Mouse (Mus musculus): ENCODE measurements around the gene Hspb2. TPM values are rescaled to one million over a fixed set of nuclear protein-coding genes. Genes with fewer than 3 reads are reported as not detected.

Hspb2 gene
- polyA plus RNA-seq, 1 experiment from 2014 or later = 0.82 TPM

GRCm38 (mm10) chr9:50768107-50769002 is 16.2 kb upstream of the Hspb2 start, which contains the start of gene Fdxacb1:
Gene Fdxacb1 (plus strand): TSS chr9:50768236.
- peaks cover 34% of the 10 kb centered on the region for H3K4me1 ChIP-seq
- H3K9me3 ChIP-seq (replicated peaks) = no peaks in the 10 kb centered on the region
- WGBS (ENCODE audit: insufficient replicate concordance) = 5% methylated on average over 59 of the region's 59 CpGs
- H3K27ac ChIP-seq = peak within 1 kb of the TSS; percentile 93
- H3K4me2 ChIP-seq = peak within 1 kb of the TSS; percentile 91
- H3K4me3 ChIP-seq = peak within 1 kb of the TSS; percentile 75
- H3K27me3 ChIP-seq (replicated peaks) = no peaks in the 10 kb centered on the region
- peak; percentile 97 for ATAC-seq
- peak within 1 kb of the TSS; percentile 74 for H3K9ac ChIP-seq
- H3K36me3 ChIP-seq = peaks cover 24% of the 10 kb centered on the region

GRCm38 (mm10) chr9:50767531-50768106 is 15.5 kb upstream of the Hspb2 start:
- ATAC-seq = peak; percentile 44
- Histone ChIP-seq H3K9ac (peak overlapping the region; percentile 74), H3K27ac (peak overlapping the region; percentile 93), H3K36me3 (peaks cover 24% of the 10 kb centered on the region), H3K9me3 (replicated peaks) (no peaks in the 10 kb centered on the region), H3K4me2 (peak overlapping the region; percentile 91), H3K27me3 (replicated peaks) (no peaks in the 10 kb centered on the region), H3K4me1 (peaks cover 26% of the 10 kb centered on the region), H3K4me3 (peak overlapping the region; percentile 75)
- WGBS (ENCODE audit: insufficient replicate concordance) = 5% methylated on average over 17 of the region's 17 CpGs

DNA sequence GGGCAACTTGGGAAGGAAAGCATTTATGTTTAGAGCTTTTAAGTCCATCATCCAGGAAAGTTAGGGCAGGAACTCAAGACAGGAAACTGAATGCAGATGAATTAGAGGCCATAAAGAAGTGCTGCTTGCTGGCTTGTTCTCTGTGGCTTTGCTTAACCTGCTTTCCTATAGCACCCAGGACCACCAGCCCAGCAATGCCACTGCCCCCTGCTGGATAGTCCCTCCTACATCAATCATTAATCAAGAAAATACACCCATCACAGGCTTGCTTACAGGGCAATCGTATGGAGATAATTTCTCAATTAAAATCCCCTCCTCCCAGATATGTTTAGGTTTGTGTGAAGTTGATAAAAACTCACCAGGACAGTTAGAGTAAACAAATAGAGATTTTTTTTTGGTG is 11.2 kb upstream of the Hspb2 start:
- Histone ChIP-seq H3K4me1 (peaks cover 10% of the 10 kb centered on the region), H3K27ac (no peak overlapping the region), H3K4me3 (no peak overlapping the region), H3K27me3 (replicated peaks) (0 out of 2 replicates have a peak, but pooled peaks cover 5% of the 10 kb centered on the region), H3K36me3 (no peaks in the 10 kb centered on the region; the same call in 1 of the 2 replicates), H3K9me3 (replicated peaks) (no peaks in the 10 kb centered on the region), H3K4me2 (no peak overlapping the region), H3K9ac (no peak overlapping the region)
- 77% methylated on average over 1 of the region's 1 CpGs for WGBS (ENCODE audit: insufficient replicate concordance)
- no peak for ATAC-seq

DNA sequence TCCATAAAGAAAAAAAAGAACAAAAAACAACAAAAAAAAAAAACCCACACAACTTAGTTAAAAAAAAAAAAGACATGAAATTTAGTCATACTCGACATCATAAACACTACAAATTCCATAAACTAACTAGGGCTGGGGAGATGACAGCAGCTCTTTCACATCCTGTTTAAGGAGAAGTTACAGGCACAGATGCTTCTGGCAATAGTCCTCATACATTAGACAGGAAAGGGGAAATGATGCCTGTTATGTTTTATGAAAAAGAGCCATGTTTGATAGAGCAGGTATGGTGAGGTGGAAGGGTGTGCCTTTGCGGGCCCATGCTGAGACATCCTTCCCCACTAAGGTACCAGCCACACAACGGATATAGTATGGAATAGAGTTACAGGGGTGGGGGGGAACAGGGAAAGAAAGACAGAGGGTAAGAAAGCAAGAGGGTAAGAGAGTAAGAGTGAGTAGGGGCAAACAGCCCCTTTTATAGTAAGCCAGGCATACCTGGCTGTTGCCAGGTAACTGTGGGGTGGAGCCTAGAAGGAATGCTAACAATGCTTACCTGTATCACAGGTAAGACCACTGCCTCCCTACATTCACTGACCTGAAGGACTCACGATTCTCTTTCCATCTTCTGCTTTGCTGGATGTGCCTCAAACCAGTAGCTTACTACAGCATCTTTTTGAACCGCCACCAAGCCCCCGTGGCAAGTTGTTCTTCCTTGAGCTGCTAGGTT is 9.5 kb upstream of the Hspb2 start:
- Histone ChIP-seq H3K9me3 (replicated peaks) (no peaks in the 10 kb centered on the region), H3K4me1 (no peaks in the 10 kb centered on the region), H3K36me3 (no peaks in the 10 kb centered on the region; the same call in 1 of the 2 replicates), H3K27ac (no peak overlapping the region), H3K4me2 (no peak overlapping the region), H3K27me3 (replicated peaks) (0 out of 2 replicates have a peak, but pooled peaks cover 5% of the 10 kb centered on the region), H3K4me3 (no peak overlapping the region), H3K9ac (no peak overlapping the region)
- no peak for ATAC-seq
- WGBS (ENCODE audit: insufficient replicate concordance) = 57% methylated on average over 6 of the region's 6 CpGs

DNA sequence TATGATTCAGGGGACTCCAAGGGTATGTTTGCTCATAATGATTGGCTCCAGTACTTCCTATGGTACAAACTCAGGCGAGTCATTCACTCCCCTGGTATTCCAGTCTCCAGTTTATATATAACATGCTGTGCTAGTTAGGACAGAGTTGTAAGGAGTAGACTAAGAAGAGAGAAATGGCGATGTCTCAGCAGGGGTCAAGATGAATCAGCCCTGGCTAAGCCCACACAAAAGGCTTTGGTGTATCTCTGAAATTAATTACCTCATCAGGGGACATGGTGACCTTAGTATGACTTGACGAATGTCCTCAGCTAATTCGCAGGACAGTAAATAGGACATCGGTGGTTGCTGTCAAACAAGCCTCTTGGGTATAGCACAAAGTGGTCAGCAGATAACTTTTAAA is 4.6 kb upstream of the Hspb2 start:
- Histone ChIP-seq H3K27me3 (replicated peaks) (peaks cover 39% of the 10 kb centered on the region), H3K9me3 (replicated peaks) (no peaks in the 10 kb centered on the region), H3K4me3 (no peak overlapping the region), H3K4me2 (no peak overlapping the region), H3K27ac (no peak overlapping the region), H3K4me1 (no peaks in the 10 kb centered on the region), H3K36me3 (no peaks in the 10 kb centered on the region), H3K9ac (no peak overlapping the region)
- WGBS (ENCODE audit: insufficient replicate concordance) = 56% methylated on average over 5 of the region's 5 CpGs
- no peak for ATAC-seq

GRCm38 (mm10) chr9:50753947-50754346 is 1.8 kb upstream of the Hspb2 start:
- Histone ChIP-seq H3K36me3 (no peaks in the 10 kb centered on the region), H3K27me3 (replicated peaks) (peaks cover 49% of the 10 kb centered on the region), H3K9me3 (replicated peaks) (no peaks in the 10 kb centered on the region), H3K4me1 (no peaks in the 10 kb centered on the region), H3K4me2 (no peak overlapping the region), H3K4me3 (no peak overlapping the region), H3K9ac (no peak overlapping the region), H3K27ac (no peak overlapping the region)
- ATAC-seq = no peak
- WGBS (ENCODE audit: insufficient replicate concordance) = 27% methylated on average over 7 of the region's 7 CpGs

DNA sequence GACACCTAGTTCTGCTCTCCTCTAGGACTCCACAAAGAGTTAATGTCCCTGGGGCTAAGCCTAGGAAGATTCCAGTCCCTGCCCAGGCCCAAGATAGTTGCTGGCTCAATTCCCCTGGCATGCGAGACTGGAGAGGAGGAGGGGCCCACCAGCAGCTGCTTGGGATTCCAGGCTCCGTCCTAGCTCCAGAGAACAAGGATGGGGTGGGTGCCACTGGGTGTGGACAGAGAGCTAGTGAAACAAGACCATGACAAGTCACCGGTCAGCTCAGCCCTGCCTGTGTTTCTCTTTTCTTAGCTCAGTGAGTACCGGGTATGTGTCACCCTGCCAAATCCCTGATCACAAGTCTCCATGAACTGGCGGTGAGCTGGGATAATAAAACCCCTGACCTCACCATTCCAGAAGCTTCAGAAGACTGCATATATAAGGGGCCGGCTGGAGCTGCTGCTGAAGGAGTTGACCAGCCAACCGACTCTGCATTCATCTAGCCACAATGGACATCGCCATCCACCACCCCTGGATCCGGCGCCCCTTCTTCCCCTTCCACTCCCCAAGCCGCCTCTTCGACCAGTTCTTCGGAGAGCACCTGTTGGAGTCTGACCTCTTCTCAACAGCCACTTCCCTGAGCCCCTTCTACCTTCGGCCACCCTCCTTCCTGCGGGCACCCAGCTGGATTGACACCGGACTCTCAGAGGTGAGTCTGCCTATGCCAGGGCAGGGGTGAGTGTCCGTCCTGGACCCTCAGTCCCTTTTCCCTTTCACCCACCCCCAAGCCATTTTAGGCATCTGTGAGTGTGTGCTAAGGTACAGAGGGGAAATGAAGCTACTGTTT is 846 bp upstream of the Hspb2 start:
- H3K27ac ChIP-seq = no peak overlapping the region
- ATAC-seq = no peak
- H3K27me3 ChIP-seq (replicated peaks) = peaks cover 54% of the 10 kb centered on the region
- no peaks in the 10 kb centered on the region for H3K36me3 ChIP-seq
- WGBS (ENCODE audit: insufficient replicate concordance) = 68% methylated on average over 17 of the region's 17 CpGs
- no peak overlapping the region for H3K4me2 ChIP-seq
- H3K9ac ChIP-seq = no peak overlapping the region
- no peaks in the 10 kb centered on the region for H3K4me1 ChIP-seq
- H3K4me3 ChIP-seq = no peak overlapping the region
- H3K9me3 ChIP-seq (replicated peaks) = no peaks in the 10 kb centered on the region

DNA sequence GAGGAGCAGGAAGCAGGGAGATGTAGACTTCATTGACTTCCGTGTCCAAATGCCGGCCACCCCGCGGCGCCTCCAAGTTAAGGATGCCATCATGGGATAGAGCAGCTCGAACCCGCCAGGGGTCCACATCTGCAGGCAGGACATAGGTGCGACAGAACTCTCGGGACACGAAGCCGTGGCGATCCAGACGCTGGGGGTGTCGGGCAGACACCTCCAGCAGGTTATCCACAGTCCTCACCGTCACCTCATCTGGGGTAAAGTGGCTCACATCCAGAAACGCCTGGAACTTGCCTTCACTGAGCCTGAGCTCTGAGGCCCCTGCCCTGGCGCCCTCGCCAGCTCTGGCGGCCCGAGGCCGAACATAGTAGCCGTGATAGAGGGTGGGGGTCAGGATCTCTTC is 831 bp downstream of the Hspb2 start, which contains the start of gene Cryab:
Cryab (plus strand) TSS at position 3 of the 400 bp plus-strand sequence.
- 55% methylated on average over 22 of the region's 22 CpGs for WGBS (ENCODE audit: insufficient replicate concordance)
- Histone ChIP-seq H3K9me3 (replicated peaks) (no peaks in the 10 kb centered on the region), H3K27me3 (replicated peaks) (peaks cover 70% of the 10 kb centered on the region), H3K9ac (no peak within 1 kb of the TSS), H3K4me3 (no peak within 1 kb of the TSS), H3K27ac (no peak within 1 kb of the TSS), H3K36me3 (no peaks in the 10 kb centered on the region), H3K4me2 (no peak within 1 kb of the TSS), H3K4me1 (no peaks in the 10 kb centered on the region)
- no peak for ATAC-seq

GRCm38 (mm10) chr9:50750706-50751105 is 1.4 kb downstream of the Hspb2 start:
- WGBS (ENCODE audit: insufficient replicate concordance) = 65% methylated on average over 6 of the region's 6 CpGs
- Histone ChIP-seq H3K27ac (no peak overlapping the region), H3K9ac (no peak overlapping the region), H3K27me3 (replicated peaks) (peaks cover 75% of the 10 kb centered on the region), H3K4me2 (no peak overlapping the region), H3K4me1 (no peaks in the 10 kb centered on the region), H3K36me3 (no peaks in the 10 kb centered on the region), H3K9me3 (replicated peaks) (no peaks in the 10 kb centered on the region), H3K4me3 (no peak overlapping the region)
- ATAC-seq = no peak

- 0 out of 2 replicates have a peak within 1 kb of the TSS, but pooled peaks have one; percentile 23 for H3K9ac ChIP-seq
- H3K4me2 ChIP-seq = peak within 1 kb of the TSS; percentile 43
- ATAC-seq = no peak; the same call in 1 of the 2 replicates
- no peaks in the 10 kb centered on the region for H3K9me3 ChIP-seq (replicated peaks)
- no peaks in the 10 kb centered on the region for H3K36me3 ChIP-seq
- no peaks in the 10 kb centered on the region for H3K4me1 ChIP-seq
- H3K27me3 ChIP-seq (replicated peaks) = peaks cover 39% of the 10 kb centered on the region
- H3K27ac ChIP-seq = no peak within 1 kb of the TSS
- WGBS (ENCODE audit: insufficient replicate concordance) = 8% methylated on average over 19 of the region's 19 CpGs
- H3K4me3 ChIP-seq = peak within 1 kb of the TSS; percentile 35
Measured at GRCm38 (mm10) chr9:50746214-50746677, 5.9 kb downstream of the Hspb2 start, which contains the start of gene 2310030G06Rik. Gene 2310030G06Rik (minus strand): TSS chr9:50746536.

DNA sequence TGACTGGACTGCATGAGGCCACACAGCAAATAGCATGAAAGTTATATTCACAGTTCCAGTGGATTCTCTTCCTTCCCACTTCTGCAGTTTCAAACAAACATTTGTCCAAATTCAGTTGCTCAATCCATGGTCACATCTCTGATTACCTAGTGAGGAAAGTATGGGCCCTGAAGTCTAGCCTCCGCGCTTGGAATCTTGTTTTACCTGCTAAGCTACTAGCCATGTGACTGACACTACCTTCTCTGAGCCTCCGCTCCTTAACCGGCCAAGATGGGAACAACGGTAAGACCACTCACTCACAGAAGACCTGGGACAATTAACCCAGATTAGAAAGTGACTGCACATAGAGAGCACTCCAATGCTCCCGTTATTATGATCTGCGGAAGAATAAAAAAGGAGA is 6.3 kb downstream of the Hspb2 start:
- Histone ChIP-seq H3K27ac (no peak overlapping the region), H3K4me3 (peak overlapping the region; percentile 35), H3K4me1 (no peaks in the 10 kb centered on the region), H3K36me3 (no peaks in the 10 kb centered on the region), H3K9me3 (replicated peaks) (no peaks in the 10 kb centered on the region), H3K27me3 (replicated peaks) (peaks cover 34% of the 10 kb centered on the region), H3K4me2 (peak overlapping the region; percentile 43), H3K9ac (no peak overlapping the region)
- ATAC-seq = no peak
- 33% methylated on average over 7 of the region's 7 CpGs for WGBS (ENCODE audit: insufficient replicate concordance)
